Mouse (Mus musculus) adrenal gland, postnatal 25 days (tissue): Measurements from ENCODE around the gene Eif4g3. TPM values are rescaled to one million over a fixed set of nuclear protein-coding genes. Genes with fewer than 3 reads are reported as not detected.
A peak's percentile ranks its signal among the peaks of the same experiment; 100 is the strongest.

Experiments
- DNase-seq: peaks from one replicate; pipeline ENCODE4 v3.0.0; 2021; ENCODE audit warnings: mixed read lengths
- total RNA-seq: library from RNA; stranded (reverse); gene quantifications from 2 replicates; pipeline ENCODE4 v1.2.3, GENCODE M21; 2021

Eif4g3 gene
- total RNA-seq, 1 experiment from 2014 or later: 153 TPM

GRCm38 (mm10) chr4:138063372-138064265 lies 70.8 kb downstream of the Eif4g3 start:
- no peak for DNase-seq

DNA sequence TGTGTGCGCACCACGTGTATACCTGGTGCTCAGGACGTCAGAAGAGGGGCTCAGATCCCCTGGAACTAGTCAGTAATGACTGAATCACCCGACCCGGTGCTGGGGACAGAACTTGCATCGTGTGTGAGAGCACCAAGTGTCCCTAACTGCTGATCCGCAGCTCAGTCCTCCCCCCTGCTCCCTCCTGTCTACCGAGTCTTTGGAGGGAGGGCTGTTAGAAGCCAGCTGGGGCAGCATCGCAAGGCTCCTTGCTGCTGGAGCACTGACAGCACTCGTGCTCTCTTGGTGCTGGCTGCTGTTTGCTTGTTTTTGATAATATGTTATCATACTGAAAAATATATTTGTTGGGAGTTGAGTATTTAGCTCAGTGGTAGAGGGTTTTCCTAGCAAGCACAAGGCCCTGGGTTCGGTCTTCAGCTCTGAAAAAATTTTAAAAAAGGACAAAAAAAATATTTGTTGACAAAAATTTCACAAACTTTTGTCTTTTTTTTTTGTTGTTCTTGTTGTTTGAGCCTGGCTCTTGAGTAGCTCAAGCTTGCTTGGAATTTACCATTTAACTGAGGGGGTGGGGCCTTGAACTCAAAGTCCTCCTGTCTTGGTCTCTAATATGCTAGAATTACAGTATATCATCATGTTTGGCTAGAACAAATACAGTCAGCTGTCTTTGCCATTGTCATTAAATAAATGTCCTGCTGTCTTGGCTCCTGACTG lies 72.2 kb downstream of the Eif4g3 start:
- no peak for DNase-seq

DNA sequence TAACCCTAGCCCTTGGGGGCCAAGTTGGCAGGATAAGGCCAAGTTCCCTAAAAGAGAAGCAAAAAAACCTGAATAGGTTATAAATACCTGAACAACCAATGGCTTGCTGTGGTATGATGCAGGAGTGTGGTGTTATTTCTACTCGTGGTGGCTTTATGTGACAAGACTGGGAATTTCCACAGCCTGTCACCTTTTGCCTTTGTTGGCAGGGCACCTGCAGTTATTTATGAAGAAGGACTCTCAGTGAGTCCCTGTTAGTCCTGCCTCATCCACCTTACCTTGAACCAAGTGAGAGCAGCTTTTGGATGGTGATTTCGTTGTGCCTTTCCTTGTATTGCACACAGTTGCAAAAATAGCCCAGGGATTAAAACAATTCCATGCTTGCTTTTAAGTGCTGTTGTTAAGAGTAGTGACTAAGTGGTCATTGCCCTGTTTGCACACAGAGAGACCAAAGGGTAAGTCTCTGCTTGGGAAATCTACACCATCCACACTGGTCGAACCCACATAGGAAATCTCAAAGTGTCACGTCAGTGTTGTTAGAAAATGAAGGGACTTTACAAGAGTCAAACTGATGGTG lies 72.9 kb downstream of the Eif4g3 start:
- no peak for DNase-seq

DNA sequence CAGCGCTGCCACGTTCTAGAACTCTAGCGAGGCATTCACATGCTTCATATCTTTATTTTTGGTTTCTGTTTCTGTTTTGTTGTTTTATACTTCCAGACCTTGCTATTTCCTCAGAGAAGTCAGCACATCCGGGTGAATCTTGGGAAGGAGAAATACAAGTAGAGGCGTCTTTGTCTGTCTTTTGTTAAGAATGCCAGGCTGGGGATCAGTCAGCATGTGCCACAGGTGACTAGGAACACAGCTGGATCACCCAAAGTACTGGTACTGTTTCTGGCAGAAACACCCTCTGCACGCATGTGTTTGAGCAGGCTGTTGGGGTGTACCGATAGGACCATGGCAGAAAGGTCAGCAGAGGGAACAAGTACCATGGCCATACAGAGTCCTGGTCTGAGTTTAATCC lies 73.6 kb downstream of the Eif4g3 start:
- DNase-seq: no peak

- no peak for DNase-seq
These were observed 75.0 kb downstream of the Eif4g3 start for GRCm38 (mm10) chr4:138067858-138068257.

DNA sequence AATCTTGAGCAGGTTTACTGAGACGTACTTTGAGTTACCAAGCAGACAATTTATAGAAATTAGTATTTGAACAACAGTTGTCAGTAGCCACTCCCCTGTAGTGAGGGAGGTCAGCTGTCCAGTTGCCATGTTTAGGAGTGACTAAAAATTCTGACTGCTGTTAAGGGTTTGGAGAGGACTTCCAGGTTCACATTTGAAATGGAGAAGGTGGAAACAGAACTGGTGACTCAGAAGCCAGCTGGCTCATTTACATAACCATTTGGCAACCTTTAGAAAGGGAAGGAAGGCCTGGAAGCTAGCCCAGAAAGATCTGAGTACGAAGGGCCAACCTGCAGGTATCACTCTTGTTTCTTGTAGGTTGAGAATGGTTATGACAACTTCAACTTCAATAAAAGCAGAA lies 75.8 kb downstream of the Eif4g3 start:
- no peak for DNase-seq

GRCm38 (mm10) chr4:138069371-138069770 lies 76.5 kb downstream of the Eif4g3 start:
- no peak for DNase-seq

DNA sequence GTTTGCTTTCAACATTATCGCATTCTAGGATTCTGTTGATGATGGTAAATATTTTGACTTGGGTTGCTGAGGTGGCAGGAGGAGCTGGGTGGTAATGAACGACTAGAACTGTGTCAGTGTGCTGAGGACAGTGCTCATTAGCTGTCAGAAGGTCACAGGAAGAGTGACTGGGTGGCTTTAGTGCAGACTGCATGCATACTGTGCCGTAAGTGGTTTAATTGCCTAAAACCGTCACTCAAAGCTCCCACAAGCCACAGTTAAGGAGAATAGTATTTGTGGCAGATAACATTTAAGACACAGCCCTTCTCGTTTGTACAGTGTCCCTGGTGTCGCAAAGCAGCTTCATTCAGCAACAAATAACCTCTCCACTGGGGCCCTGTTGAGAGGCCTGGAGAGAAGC lies 78.7 kb downstream of the Eif4g3 start:
- DNase-seq: no peak

DNA sequence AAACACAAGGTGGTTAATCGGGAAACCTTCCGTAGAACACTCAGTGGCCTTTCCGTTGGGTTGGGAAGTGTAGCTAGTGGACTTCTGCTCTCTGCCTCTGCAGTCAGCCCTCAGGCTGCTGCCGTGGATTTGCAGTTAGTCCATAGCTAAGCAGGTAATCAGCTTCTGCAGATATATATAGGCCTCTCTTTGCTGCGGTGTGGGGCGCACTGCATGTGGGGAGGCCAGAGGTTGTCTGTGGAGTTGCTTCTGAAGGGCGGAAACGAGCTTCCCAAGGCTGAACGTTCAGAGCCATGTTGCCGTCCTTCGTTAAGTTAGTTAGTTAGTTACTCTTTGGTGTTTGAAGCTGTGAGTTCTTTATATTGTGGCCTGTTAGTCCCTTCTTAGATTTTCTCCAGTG lies 80.3 kb downstream of the Eif4g3 start:
- DNase-seq: no peak

GRCm38 (mm10) chr4:138073531-138073930 lies 80.7 kb downstream of the Eif4g3 start:
- peak; percentile 55 for DNase-seq

DNA sequence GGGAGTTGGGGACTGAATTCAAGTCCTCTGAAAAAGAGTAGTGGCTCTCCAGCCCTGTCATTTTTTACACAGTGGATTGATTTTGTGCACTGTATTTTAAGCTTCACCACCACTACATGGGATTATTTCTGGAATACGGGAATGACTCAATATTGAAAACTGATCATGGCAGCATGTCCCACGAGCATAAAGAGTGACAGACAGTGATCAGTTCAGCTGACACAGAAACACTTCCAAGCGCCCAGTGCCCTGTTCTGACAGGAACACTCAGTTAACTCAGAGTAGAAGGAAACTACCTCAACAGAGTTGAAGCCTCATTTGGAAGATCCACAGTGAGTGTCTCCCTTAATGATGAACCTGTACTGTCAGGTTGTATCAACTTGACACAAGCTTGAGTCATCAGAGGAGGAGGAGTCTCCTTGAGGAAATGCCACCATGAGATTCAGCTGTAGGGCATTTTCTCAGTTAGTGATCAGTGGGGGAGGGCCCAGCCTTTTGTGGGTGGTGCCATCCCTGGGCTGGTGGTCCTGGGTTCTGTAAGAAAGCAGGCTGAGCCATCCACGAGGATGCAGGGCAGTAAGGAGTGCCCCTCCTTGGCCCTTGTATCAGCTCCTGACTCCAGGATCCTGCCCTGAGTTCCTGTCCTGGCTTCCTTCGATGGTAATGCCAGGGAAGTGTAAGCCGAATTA lies 82.2 kb downstream of the Eif4g3 start:
- DNase-seq: no peak

- DNase-seq: no peak
These were observed 85.0 kb downstream of the Eif4g3 start for GRCm38 (mm10) chr4:138077663-138078295.

DNA sequence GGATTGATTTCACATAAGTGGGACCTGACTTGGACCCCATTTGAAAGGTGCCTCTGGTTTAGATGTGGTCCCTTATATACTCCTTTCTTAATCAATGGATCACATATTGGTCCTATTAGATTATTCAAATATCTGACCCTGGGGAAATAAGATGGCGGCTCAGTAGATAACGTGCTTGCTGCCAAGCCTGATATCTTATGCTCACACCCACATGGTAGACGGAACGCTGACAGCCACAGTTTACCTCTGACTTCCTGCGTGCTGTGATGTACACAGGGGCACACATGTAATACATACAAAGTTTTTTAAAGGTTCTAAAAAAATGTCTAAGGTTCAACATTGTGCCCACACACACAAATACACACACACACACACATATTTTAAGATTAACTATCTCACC lies 86.4 kb downstream of the Eif4g3 start:
- DNase-seq: no peak

- no peak for DNase-seq
These were observed 89.6 kb downstream of the Eif4g3 start for GRCm38 (mm10) chr4:138082466-138082865.

DNA sequence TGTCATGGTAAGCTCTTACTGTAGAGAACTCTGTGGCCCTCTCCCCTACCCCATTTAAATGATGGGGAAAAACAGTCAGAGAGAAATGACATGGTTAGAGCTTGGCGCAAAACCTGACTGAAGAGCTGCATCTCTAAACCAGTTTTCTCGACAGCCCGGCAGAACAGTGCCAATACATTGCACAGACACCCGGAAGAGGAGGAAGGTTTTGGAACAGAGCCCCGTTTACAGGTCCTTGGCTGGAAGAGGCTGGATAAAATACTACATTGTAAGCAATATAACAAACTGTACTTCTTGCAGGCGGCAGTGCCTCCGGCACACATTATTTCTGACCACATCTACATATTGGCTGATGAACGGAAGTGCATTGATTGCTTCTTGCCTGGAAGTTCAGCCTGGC lies 91.3 kb downstream of the Eif4g3 start:
- DNase-seq: no peak

GRCm38 (mm10) chr4:138084851-138085573 lies 92.2 kb downstream of the Eif4g3 start:
- no peak for DNase-seq

GRCm38 (mm10) chr4:138086949-138087348 lies 94.1 kb downstream of the Eif4g3 start:
- no peak for DNase-seq

DNA sequence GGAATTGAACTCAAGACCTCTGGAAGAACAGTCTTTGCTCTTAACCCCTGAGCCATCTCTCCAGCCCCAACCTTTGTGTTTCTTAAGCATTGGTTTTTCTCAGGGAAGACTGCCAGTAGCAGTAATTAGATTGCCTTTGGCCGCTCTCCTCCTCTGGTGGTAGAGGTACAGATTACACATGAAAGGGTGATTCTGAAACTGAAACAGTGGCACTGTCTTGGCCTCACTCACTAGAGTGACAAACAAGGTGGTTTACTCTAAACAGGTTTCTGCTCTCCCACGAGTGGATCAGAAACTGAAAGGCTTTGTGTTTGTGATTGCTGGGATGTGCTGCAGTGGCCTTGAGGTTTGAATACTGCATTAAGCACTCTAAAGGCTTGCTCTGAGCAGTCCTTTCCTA lies 96.7 kb downstream of the Eif4g3 start:
- DNase-seq: no peak

GRCm38 (mm10) chr4:138091562-138092194 lies 98.9 kb downstream of the Eif4g3 start:
- no peak for DNase-seq

GRCm38 (mm10) chr4:138100456-138100855 lies 107.6 kb downstream of the Eif4g3 start:
- DNase-seq: no peak

DNA sequence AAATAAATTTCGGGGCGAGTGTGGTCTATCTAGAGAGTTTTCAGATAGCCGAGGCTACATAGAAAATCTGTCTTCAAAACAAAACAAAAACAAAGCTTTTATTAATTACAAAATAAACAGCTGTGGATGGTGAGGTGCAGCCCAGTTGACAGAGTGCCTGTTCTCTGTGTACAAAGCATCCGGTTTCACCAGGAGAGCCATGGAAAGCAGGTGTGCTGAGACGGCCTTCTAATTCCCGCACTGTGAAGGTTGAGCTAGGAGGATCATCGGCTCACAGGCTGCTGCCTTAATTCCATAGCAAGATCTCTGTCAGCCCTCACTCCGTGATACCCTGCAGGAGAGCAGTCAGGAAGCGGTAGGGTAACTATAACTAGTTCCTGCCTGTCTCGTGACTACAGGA lies 109.0 kb downstream of the Eif4g3 start:
- no peak for DNase-seq
